Mouse (Mus musculus) kidney, embryonic 14.5 days (tissue): ENCODE measurements around the gene Pnmal2. TPM values are rescaled to one million over a fixed set of nuclear protein-coding genes. Genes with fewer than 3 reads are reported as not detected.
A peak's percentile ranks its signal among the peaks of the same experiment; 100 is the strongest.

Experiments used
- ATAC-seq: fragments of 200-750 bp; cut with Nextera tagmentation; 2 replicates; pipeline ENCODE4 v1.8.0; 2017; ENCODE audit warnings: moderate number of reproducible peaks, mild to moderate bottlenecking, moderate TSS enrichment, moderate library complexity; ENCODE audit not compliant: low FRiP score, low TSS enrichment
- H3K27ac ChIP-seq: fragments of 300-500 bp; sonication (generic); 2 replicates; pipeline ENCODE4 v1.5.1; 2014; ENCODE audit warnings: low read depth, mild to moderate bottlenecking, low read length, moderate library complexity, mixed read lengths
- H3K27me3 ChIP-seq: fragments of 300-500 bp; sonication (generic); 2 replicates; pipeline ENCODE4 v1.6.1; 2014; ENCODE audit warnings: mild to moderate bottlenecking, low read length; ENCODE audit not compliant: control insufficient read depth, insufficient read depth
- H3K36me3 ChIP-seq: fragments of 300-500 bp; sonication (generic); 2 replicates; pipeline ENCODE4 v1.6.1; 2014; ENCODE audit warnings: low read length, mixed read lengths; ENCODE audit not compliant: control insufficient read depth, insufficient read depth
- H3K4me1 ChIP-seq: fragments of 300-500 bp; sonication (generic); 2 replicates; pipeline ENCODE4 v1.6.1; 2014; ENCODE audit warnings: low read length, mixed read lengths; ENCODE audit not compliant: control insufficient read depth, insufficient read depth
- H3K4me2 ChIP-seq: fragments of 300-500 bp; sonication (generic); replicated peaks from 2 replicates; pipeline ENCODE4 v1.6.1; 2014; ENCODE audit warnings: low read depth, mild to moderate bottlenecking, low read length
- H3K4me3 ChIP-seq: fragments of 300-500 bp; sonication (generic); 2 replicates; pipeline ENCODE4 v1.5.1; 2014; ENCODE audit warnings: mild to moderate bottlenecking, low read length
- H3K9ac ChIP-seq: fragments of 300-500 bp; sonication (generic); 2 replicates; pipeline ENCODE4 v1.6.1; 2014; ENCODE audit warnings: low read depth, mild to moderate bottlenecking, low read length, moderate library complexity
- H3K9me3 ChIP-seq: fragments of 300-500 bp; sonication (generic); 2 replicates; pipeline ENCODE4 v1.6.1; 2016; ENCODE audit warnings: low read length; ENCODE audit not compliant: control insufficient read depth
- WGBS: fragments of 180-500 bp; shearing (Covaris S2); extraction: QIAGEN DNeasy Blood & Tissue Kit; methylation state at CpG from one replicate; pipeline ENCODE4 v1.1.7; 2014; 5-methylcytosine and 5-hydroxymethylcytosine counted together
- polyA plus RNA-seq: library from polyadenylated mRNA; unstranded; fragments of >200 nt; fragmentation: Nextera tagmentation; extraction: Ambion mirVana; gene quantifications from 2 replicates; pipeline ENCODE4 v1.2.1, GENCODE M21; 2014

Gene Pnmal2
- polyA plus RNA-seq, 1 experiment from 2014 or later = 5.5 TPM

- Histone ChIP-seq H3K36me3 (peaks cover 41% of the 10 kb centered on the region), H3K4me1 (peaks cover 38% of the 10 kb centered on the region)
- 32% methylated on average over 21 of the region's 21 CpGs for WGBS
These were observed 23.4 kb upstream of the Pnmal2 start for GRCm38 (mm10) chr7:16920818-16921791.

GRCm38 (mm10) chr7:16921881-16922335, 22.6 kb upstream of the Pnmal2 start:
- Histone ChIP-seq H3K36me3 (peaks cover 33% of the 10 kb centered on the region), H3K4me2 (peak overlapping the region; percentile 75), H3K4me3 (peak overlapping the region; percentile 97), H3K27ac (peak overlapping the region; percentile 76; the same call in 1 of the 2 replicates), H3K9me3 (no peaks in the 10 kb centered on the region), H3K27me3 (no peaks in the 10 kb centered on the region), H3K9ac (peak overlapping the region; percentile 96), H3K4me1 (peaks cover 38% of the 10 kb centered on the region)
- 36% methylated on average over 6 of the region's 6 CpGs for WGBS
- no peak for ATAC-seq

More at GRCm38 (mm10) chr7:16920818-16921791, 23.4 kb upstream of the Pnmal2 start:
- H3K4me2 ChIP-seq = peak overlapping the region; percentile 75
- peak overlapping the region; percentile 97 for H3K4me3 ChIP-seq
- no peaks in the 10 kb centered on the region for H3K27me3 ChIP-seq
- H3K9ac ChIP-seq = peak overlapping the region; percentile 96
- peak overlapping the region; percentile 76; the same call in 1 of the 2 replicates for H3K27ac ChIP-seq
- no peaks in the 10 kb centered on the region for H3K9me3 ChIP-seq
- ATAC-seq = no peak

- Histone ChIP-seq H3K9ac (peak overlapping the region; percentile 96), H3K4me1 (peaks cover 38% of the 10 kb centered on the region), H3K9me3 (no peaks in the 10 kb centered on the region), H3K4me3 (peak overlapping the region; percentile 97), H3K36me3 (peaks cover 27% of the 10 kb centered on the region), H3K27ac (peak overlapping the region; percentile 38; the same call in 1 of the 2 replicates), H3K27me3 (no peaks in the 10 kb centered on the region), H3K4me2 (peak overlapping the region; percentile 75)
- 54% methylated on average over 10 of the region's 10 CpGs for WGBS
- no peak for ATAC-seq
These were observed 22.0 kb upstream of the Pnmal2 start for GRCm38 (mm10) chr7:16922360-16922973.

- Histone ChIP-seq H3K27ac (peak overlapping the region; percentile 95), H3K27me3 (no peaks in the 10 kb centered on the region), H3K4me2 (peak overlapping the region; percentile 75), H3K36me3 (peaks cover 17% of the 10 kb centered on the region), H3K9ac (peak overlapping the region; percentile 96), H3K9me3 (no peaks in the 10 kb centered on the region), H3K4me3 (peak overlapping the region; percentile 97), H3K4me1 (peaks cover 34% of the 10 kb centered on the region)
- no peak for ATAC-seq
- WGBS = under 1% methylated on average over 52 of the region's 57 CpGs
These were observed 21.0 kb upstream of the Pnmal2 start for GRCm38 (mm10) chr7:16923283-16924036.

- peak; percentile 92 for ATAC-seq
- WGBS = 2% methylated on average over 64 of the region's 64 CpGs
These were observed 20.2 kb upstream of the Pnmal2 start, which contains the start of gene Calm3 for GRCm38 (mm10) chr7:16924037-16924834. TSS of gene Calm3 (minus strand) at chr7:16924114.

GRCm38 (mm10) chr7:16928341-16928740, 16.1 kb upstream of the Pnmal2 start:
- Histone ChIP-seq H3K9ac (no peak overlapping the region), H3K27ac (no peak overlapping the region), H3K4me3 (no peak overlapping the region), H3K9me3 (no peaks in the 10 kb centered on the region), H3K4me2 (no peak overlapping the region), H3K27me3 (no peaks in the 10 kb centered on the region), H3K4me1 (no peaks in the 10 kb centered on the region), H3K36me3 (no peaks in the 10 kb centered on the region)
- whole genome bisulfite sequencing = 62% methylated on average over 2 of the region's 2 CpGs
- no peak for ATAC-seq

More at GRCm38 (mm10) chr7:16924037-16924834, 20.2 kb upstream of the Pnmal2 start, which contains the start of gene Calm3:
- H3K36me3 ChIP-seq = peaks cover 12% of the 10 kb centered on the region
- peak within 1 kb of the TSS; percentile 75 for H3K4me2 ChIP-seq
- H3K4me3 ChIP-seq = peak within 1 kb of the TSS; percentile 97
- peak within 1 kb of the TSS; percentile 96 for H3K9ac ChIP-seq
- peaks cover 34% of the 10 kb centered on the region for H3K4me1 ChIP-seq
- no peaks in the 10 kb centered on the region for H3K27me3 ChIP-seq
- H3K9me3 ChIP-seq = no peaks in the 10 kb centered on the region
- H3K27ac ChIP-seq = peak within 1 kb of the TSS; percentile 95

GRCm38 (mm10) chr7:16930850-16931249, 13.6 kb upstream of the Pnmal2 start:
- H3K4me2 ChIP-seq = no peak overlapping the region
- H3K9ac ChIP-seq = no peak overlapping the region
- H3K4me1 ChIP-seq = no peaks in the 10 kb centered on the region
- WGBS = 2% methylated on average over 1 of the region's 1 CpGs
- no peak overlapping the region for H3K27ac ChIP-seq
- no peaks in the 10 kb centered on the region for H3K9me3 ChIP-seq
- H3K4me3 ChIP-seq = no peak overlapping the region
- H3K36me3 ChIP-seq = no peaks in the 10 kb centered on the region
- no peaks in the 10 kb centered on the region for H3K27me3 ChIP-seq
- ATAC-seq = no peak
